Mouse (Mus musculus): ENCODE measurements at regions not wholly inside any gene's neighbourhood (a gene's known extent, or its start where the extent isn't known, plus 50 kb on each side); places are given as distances from the start of the nearest gene placed in this dataset.

- no peak overlapping the region for H3K27ac ChIP-seq
- WGBS, result 75% methylated on average over 3 of the region's 3 CpGs
- no peak for ATAC-seq (ENCODE audit: insufficient number of reproducible peaks, low FRiP score, low TSS enrichment, low read depth)
- H3K4me3 ChIP-seq, result no peak overlapping the region
- no peak overlapping the region for H3K9ac ChIP-seq
- no peaks in the 10 kb centered on the region for H3K9me3 ChIP-seq
- H3K4me1 ChIP-seq, result peaks cover 19% of the 10 kb centered on the region
- H3K36me3 ChIP-seq, result no peaks in the 10 kb centered on the region
- no peak overlapping the region for H3K4me2 ChIP-seq
- no peaks in the 10 kb centered on the region for H3K27me3 ChIP-seq
These were observed 90.4 kb upstream of the Nrp1 start for GRCm38 (mm10) chr8:128268010-128268409.

- Histone ChIP-seq H3K4me2 (no peak overlapping the region), H3K4me3 (no peak overlapping the region), H3K27me3 (no peaks in the 10 kb centered on the region), H3K36me3 (no peaks in the 10 kb centered on the region), H3K4me1 (peaks cover 13% of the 10 kb centered on the region), H3K27ac (no peak overlapping the region), H3K9ac (no peak overlapping the region), H3K9me3 (no peaks in the 10 kb centered on the region)
- 80% methylated on average over 1 of the region's 1 CpGs for WGBS
- no peak for ATAC-seq (ENCODE audit: insufficient number of reproducible peaks, low FRiP score, low TSS enrichment, low read depth)
These were observed 88.9 kb upstream of the Nrp1 start for GRCm38 (mm10) chr8:128269546-128269945.

- H3K27ac ChIP-seq, result no peak overlapping the region
- 36% methylated on average over 3 of the region's 3 CpGs for WGBS
These were observed 85.5 kb upstream of the Nrp1 start for GRCm38 (mm10) chr8:128272866-128273344.

GRCm38 (mm10) chr8:128276475-128276874 is 81.9 kb upstream of the Nrp1 start:
- ATAC-seq (ENCODE audit: insufficient number of reproducible peaks, low FRiP score, low TSS enrichment, low read depth), result no peak
- Histone ChIP-seq H3K4me1 (peaks cover 7% of the 10 kb centered on the region), H3K36me3 (no peaks in the 10 kb centered on the region), H3K27me3 (no peaks in the 10 kb centered on the region), H3K27ac (no peak overlapping the region), H3K4me3 (no peak overlapping the region), H3K9me3 (no peaks in the 10 kb centered on the region), H3K9ac (no peak overlapping the region), H3K4me2 (no peak overlapping the region)
- WGBS, result 90% methylated on average over 1 of the region's 1 CpGs

More at GRCm38 (mm10) chr8:128272866-128273344, 85.5 kb upstream of the Nrp1 start:
- H3K4me3 ChIP-seq, result no peak overlapping the region
- H3K27me3 ChIP-seq, result no peaks in the 10 kb centered on the region
- no peak for ATAC-seq (ENCODE audit: insufficient number of reproducible peaks, low FRiP score, low TSS enrichment, low read depth)
- H3K36me3 ChIP-seq, result no peaks in the 10 kb centered on the region
- no peaks in the 10 kb centered on the region for H3K9me3 ChIP-seq
- peaks cover 7% of the 10 kb centered on the region for H3K4me1 ChIP-seq
- no peak overlapping the region for H3K9ac ChIP-seq
- no peak overlapping the region for H3K4me2 ChIP-seq

- no peak overlapping the region for H3K27ac ChIP-seq
- H3K4me3 ChIP-seq, result no peak overlapping the region
- ATAC-seq (ENCODE audit: insufficient number of reproducible peaks, low FRiP score, low TSS enrichment, low read depth), result no peak
- H3K9me3 ChIP-seq, result no peaks in the 10 kb centered on the region
- no peak overlapping the region for H3K9ac ChIP-seq
- H3K4me2 ChIP-seq, result no peak overlapping the region
- H3K27me3 ChIP-seq, result no peaks in the 10 kb centered on the region
- H3K4me1 ChIP-seq, result no peaks in the 10 kb centered on the region
- WGBS, result 72% methylated on average over 3 of the region's 3 CpGs
- H3K36me3 ChIP-seq, result no peaks in the 10 kb centered on the region
These were observed 75.6 kb upstream of the Nrp1 start for GRCm38 (mm10) chr8:128282802-128283201.

- WGBS, result 85% methylated on average over 2 of the region's 2 CpGs
- Histone ChIP-seq H3K27ac (no peak overlapping the region), H3K27me3 (no peaks in the 10 kb centered on the region), H3K9ac (no peak overlapping the region), H3K4me3 (no peak overlapping the region), H3K4me1 (no peaks in the 10 kb centered on the region), H3K4me2 (no peak overlapping the region), H3K36me3 (no peaks in the 10 kb centered on the region), H3K9me3 (no peaks in the 10 kb centered on the region)
- ATAC-seq (ENCODE audit: insufficient number of reproducible peaks, low FRiP score, low TSS enrichment, low read depth), result no peak
These were observed 75.0 kb upstream of the Nrp1 start for GRCm38 (mm10) chr8:128283365-128283764.

- H3K27me3 ChIP-seq, result no peaks in the 10 kb centered on the region
- WGBS, result 31% methylated on average over 3 of the region's 3 CpGs
- no peak for ATAC-seq (ENCODE audit: insufficient number of reproducible peaks, low FRiP score, low TSS enrichment, low read depth)
- no peak overlapping the region for H3K27ac ChIP-seq
- H3K4me2 ChIP-seq, result no peak overlapping the region
- H3K36me3 ChIP-seq, result no peaks in the 10 kb centered on the region
- H3K9ac ChIP-seq, result no peak overlapping the region
- H3K4me3 ChIP-seq, result no peak overlapping the region
- no peaks in the 10 kb centered on the region for H3K9me3 ChIP-seq
- no peaks in the 10 kb centered on the region for H3K4me1 ChIP-seq
These were observed 73.6 kb upstream of the Nrp1 start for GRCm38 (mm10) chr8:128284816-128285215.

GRCm38 (mm10) chr8:128290076-128290475 is 68.3 kb upstream of the Nrp1 start:
- 63% methylated on average over 4 of the region's 4 CpGs for WGBS
- ATAC-seq (ENCODE audit: insufficient number of reproducible peaks, low FRiP score, low TSS enrichment, low read depth), result no peak
- no peaks in the 10 kb centered on the region for H3K27me3 ChIP-seq
- H3K9me3 ChIP-seq, result no peaks in the 10 kb centered on the region
- H3K4me1 ChIP-seq, result no peaks in the 10 kb centered on the region
- no peak overlapping the region for H3K27ac ChIP-seq
- no peaks in the 10 kb centered on the region for H3K36me3 ChIP-seq
- no peak overlapping the region for H3K4me2 ChIP-seq
- no peak overlapping the region for H3K4me3 ChIP-seq
- no peak overlapping the region for H3K9ac ChIP-seq

GRCm38 (mm10) chr8:128292394-128292793 is 66.0 kb upstream of the Nrp1 start:
- Histone ChIP-seq H3K4me1 (no peaks in the 10 kb centered on the region), H3K27ac (no peak overlapping the region), H3K4me3 (no peak overlapping the region), H3K4me2 (no peak overlapping the region), H3K9me3 (no peaks in the 10 kb centered on the region), H3K27me3 (no peaks in the 10 kb centered on the region), H3K36me3 (no peaks in the 10 kb centered on the region), H3K9ac (no peak overlapping the region)
- ATAC-seq (ENCODE audit: insufficient number of reproducible peaks, low FRiP score, low TSS enrichment, low read depth), result no peak
- WGBS, result 86% methylated on average over 6 of the region's 6 CpGs

GRCm38 (mm10) chr8:128296728-128297380 is 61.5 kb upstream of the Nrp1 start:
- Histone ChIP-seq H3K36me3 (no peaks in the 10 kb centered on the region), H3K27ac (no peak overlapping the region), H3K4me2 (no peak overlapping the region), H3K9me3 (no peaks in the 10 kb centered on the region), H3K27me3 (no peaks in the 10 kb centered on the region), H3K9ac (no peak overlapping the region), H3K4me3 (no peak overlapping the region), H3K4me1 (no peaks in the 10 kb centered on the region)
- 71% methylated on average over 14 of the region's 14 CpGs for WGBS
- ATAC-seq (ENCODE audit: insufficient number of reproducible peaks, low FRiP score, low TSS enrichment, low read depth), result no peak

- Histone ChIP-seq H3K4me3 (no peak overlapping the region), H3K27me3 (no peaks in the 10 kb centered on the region), H3K4me1 (no peaks in the 10 kb centered on the region), H3K9me3 (no peaks in the 10 kb centered on the region), H3K4me2 (no peak overlapping the region), H3K9ac (no peak overlapping the region), H3K27ac (no peak overlapping the region), H3K36me3 (no peaks in the 10 kb centered on the region)
- ATAC-seq (ENCODE audit: insufficient number of reproducible peaks, low FRiP score, low TSS enrichment, low read depth), result no peak
- 84% methylated on average over 2 of the region's 2 CpGs for WGBS
These were observed 56.1 kb upstream of the Nrp1 start for GRCm38 (mm10) chr8:128302322-128302721.
